Mouse (Mus musculus): ENCODE results near the gene Arl13b.

Arl13b gene

GRCm38 (mm10) chr16:62846498-62847312 lies at the start of gene Arl13b:
Arl13b (minus strand) TSS chr16:62847040.
- DNase-seq = peak; percentile 81

GRCm38 (mm10) chr16:62895824-62896223 lies 49.0 kb upstream of the Arl13b start:
- no peak for DNase-seq

- no peak for DNase-seq
Measured at GRCm38 (mm10) chr16:62874065-62874464, 27.2 kb upstream of the Arl13b start.

- DNase-seq = no peak
Measured at GRCm38 (mm10) chr16:62873180-62873579, 26.3 kb upstream of the Arl13b start.

GRCm38 (mm10) chr16:62872688-62873117 lies 25.9 kb upstream of the Arl13b start:
- no peak for DNase-seq

GRCm38 (mm10) chr16:62861455-62861854 lies 14.6 kb upstream of the Arl13b start:
- no peak for DNase-seq

- DNase-seq = no peak
Measured at GRCm38 (mm10) chr16:62860140-62860539, 13.3 kb upstream of the Arl13b start.

GRCm38 (mm10) chr16:62858018-62858417 lies 11.2 kb upstream of the Arl13b start:
- no peak for DNase-seq

- no peak for DNase-seq
Measured at GRCm38 (mm10) chr16:62857498-62857897, 10.7 kb upstream of the Arl13b start.

- no peak for DNase-seq
Measured at GRCm38 (mm10) chr16:62856273-62856672, 9.4 kb upstream of the Arl13b start.

GRCm38 (mm10) chr16:62855385-62855784 lies 8.5 kb upstream of the Arl13b start:
- no peak for DNase-seq

- DNase-seq = peak; percentile 39
Measured at GRCm38 (mm10) chr16:62854191-62855068, 7.6 kb upstream of the Arl13b start, which contains the start of gene Pros1. Pros1 (plus strand) TSS chr16:62854307.

GRCm38 (mm10) chr16:62853611-62854126 lies 6.8 kb upstream of the Arl13b start:
- no peak for DNase-seq

GRCm38 (mm10) chr16:62852464-62853252 lies 5.8 kb upstream of the Arl13b start:
- no peak for DNase-seq

- DNase-seq = no peak
Measured at GRCm38 (mm10) chr16:62845341-62845740, 1.5 kb downstream of the Arl13b start.

- DNase-seq = no peak
Measured at GRCm38 (mm10) chr16:62834016-62834735, 12.7 kb downstream of the Arl13b start.

- no peak for DNase-seq
Measured at GRCm38 (mm10) chr16:62832481-62832880, 14.4 kb downstream of the Arl13b start.

GRCm38 (mm10) chr16:62832027-62832426 lies 14.8 kb downstream of the Arl13b start:
- DNase-seq = no peak

GRCm38 (mm10) chr16:62826156-62827001 lies 20.5 kb downstream of the Arl13b start:
- DNase-seq = no peak

- DNase-seq = no peak
Measured at GRCm38 (mm10) chr16:62822472-62822871, 24.4 kb downstream of the Arl13b start.

- DNase-seq = no peak
Measured at GRCm38 (mm10) chr16:62814491-62814890, 32.3 kb downstream of the Arl13b start, which contains the start of gene Stx19. Stx19 (plus strand) TSS chr16:62814676.
